Mouse (Mus musculus) embryonic facial prominence, embryonic 11.5 days (tissue): ENCODE measurements at regions not wholly inside any gene's neighbourhood (a gene's known extent, or its start where the extent isn't known, plus 50 kb on each side); places are given as distances from the start of the nearest gene placed in this dataset.

Source experiments
- ATAC-seq: fragments of 200-750 bp; cut with Nextera tagmentation; replicated peaks from 2 replicates; pipeline ENCODE4 v1.8.0; 2017; ENCODE audit warnings: low read depth; ENCODE audit not compliant: insufficient number of reproducible peaks, low FRiP score, low TSS enrichment
- DNase-seq: peaks from one replicate; pipeline ENCODE4 v3.0.0-alpha.2; 2015; ENCODE audit warnings: low spot score
- H3K27ac ChIP-seq: fragments of 300-500 bp; sonication (generic); replicated peaks from 2 replicates; pipeline ENCODE4 v1.5.1; 2014; ENCODE audit warnings: mild to moderate bottlenecking, low read depth, low read length, control low read depth
- H3K27me3 ChIP-seq: fragments of 300-500 bp; sonication (generic); 2 replicates; pipeline ENCODE4 v1.6.1; 2014; ENCODE audit warnings: mild to moderate bottlenecking, low read length, moderate library complexity, mixed read lengths; ENCODE audit not compliant: control insufficient read depth, insufficient read depth
- H3K36me3 ChIP-seq: fragments of 300-500 bp; sonication (generic); replicated peaks from 2 replicates; pipeline ENCODE4 v1.6.1; 2014; ENCODE audit warnings: low read depth, mild to moderate bottlenecking, low read length, moderate library complexity, mixed read lengths; ENCODE audit not compliant: control insufficient read depth, insufficient read depth
- H3K4me1 ChIP-seq: fragments of 300-500 bp; sonication (generic); 2 replicates; pipeline ENCODE4 v1.6.1; 2014; ENCODE audit warnings: low read length, mixed read lengths; ENCODE audit not compliant: control insufficient read depth, insufficient read depth
- H3K4me2 ChIP-seq: fragments of 300-500 bp; sonication (generic); 2 replicates; pipeline ENCODE4 v1.6.1; 2014; ENCODE audit warnings: low read depth, mild to moderate bottlenecking, control low read depth, low read length, moderate library complexity
- H3K4me3 ChIP-seq: fragments of 300-500 bp; sonication (generic); 2 replicates; pipeline ENCODE4 v1.5.1; 2014; ENCODE audit warnings: low read depth, low read length, control low read depth
- H3K9ac ChIP-seq: fragments of 300-500 bp; sonication (generic); replicated peaks from 2 replicates; pipeline ENCODE4 v1.6.1; 2014; ENCODE audit warnings: mild to moderate bottlenecking, control low read depth, low read length
- H3K9me3 ChIP-seq: fragments of 300-500 bp; sonication (generic); replicated peaks from 2 replicates; pipeline ENCODE4 v1.6.1; 2016; ENCODE audit warnings: mild to moderate bottlenecking, low read length, inconsistent platforms, mixed read lengths; ENCODE audit not compliant: control insufficient read depth
- WGBS: fragments of 180-500 bp; shearing (Covaris S2); extraction: QIAGEN DNeasy Blood & Tissue Kit; methylation state at CpG from one replicate; pipeline ENCODE4 v1.1.7; 2014; 5-methylcytosine and 5-hydroxymethylcytosine counted together

- no peaks in the 10 kb centered on the region for H3K9me3 ChIP-seq
- H3K4me1 ChIP-seq, result no peaks in the 10 kb centered on the region
- no peak overlapping the region for H3K4me2 ChIP-seq
- no peak for ATAC-seq
- H3K27me3 ChIP-seq, result no peaks in the 10 kb centered on the region
- H3K27ac ChIP-seq, result no peak overlapping the region
- H3K36me3 ChIP-seq, result no peaks in the 10 kb centered on the region
- WGBS, result 72% methylated on average over 5 of the region's 5 CpGs
- DNase-seq, result no peak
- H3K9ac ChIP-seq, result no peak overlapping the region
- H3K4me3 ChIP-seq, result no peak overlapping the region
Observed at GRCm38 (mm10) chr12:32480268-32480667, 101.8 kb downstream of the Ccdc71l start.

GRCm38 (mm10) chr12:32481051-32481450 lies 102.5 kb downstream of the Ccdc71l start:
- no peaks in the 10 kb centered on the region for H3K9me3 ChIP-seq
- ATAC-seq (no peak), DNase-seq (no peak)
- H3K27me3 ChIP-seq, result no peaks in the 10 kb centered on the region
- no peak overlapping the region for H3K27ac ChIP-seq
- no peaks in the 10 kb centered on the region for H3K36me3 ChIP-seq
- H3K4me3 ChIP-seq, result no peak overlapping the region
- H3K4me2 ChIP-seq, result no peak overlapping the region
- WGBS, result 91% methylated on average over 5 of the region's 5 CpGs
- no peaks in the 10 kb centered on the region for H3K4me1 ChIP-seq
- no peak overlapping the region for H3K9ac ChIP-seq

GRCm38 (mm10) chr12:32482343-32482742 lies 103.8 kb downstream of the Ccdc71l start:
- no peak for DNase-seq
- Histone ChIP-seq H3K36me3 (no peaks in the 10 kb centered on the region), H3K4me2 (no peak overlapping the region), H3K4me3 (no peak overlapping the region), H3K9me3 (no peaks in the 10 kb centered on the region), H3K27ac (no peak overlapping the region), H3K27me3 (no peaks in the 10 kb centered on the region), H3K9ac (no peak overlapping the region), H3K4me1 (no peaks in the 10 kb centered on the region)
- ATAC-seq, result no peak
- WGBS, result 81% methylated on average over 1 of the region's 1 CpGs

- H3K4me2 ChIP-seq, result no peak overlapping the region
- no peak overlapping the region for H3K9ac ChIP-seq
- H3K27me3 ChIP-seq, result no peaks in the 10 kb centered on the region
- DNase-seq (no peak), ATAC-seq (no peak)
- H3K9me3 ChIP-seq, result no peaks in the 10 kb centered on the region
- H3K36me3 ChIP-seq, result no peaks in the 10 kb centered on the region
- no peak overlapping the region for H3K4me3 ChIP-seq
- H3K4me1 ChIP-seq, result no peaks in the 10 kb centered on the region
- no peak overlapping the region for H3K27ac ChIP-seq
Observed at GRCm38 (mm10) chr12:32482777-32483176, 104.3 kb downstream of the Ccdc71l start.

GRCm38 (mm10) chr12:32486246-32486645 lies 107.7 kb downstream of the Ccdc71l start:
- H3K27ac ChIP-seq, result no peak overlapping the region
- DNase-seq, result no peak
- H3K36me3 ChIP-seq, result no peaks in the 10 kb centered on the region
- WGBS, result 65% methylated on average over 4 of the region's 4 CpGs
- H3K4me2 ChIP-seq, result no peak overlapping the region
- no peak overlapping the region for H3K4me3 ChIP-seq
- H3K4me1 ChIP-seq, result no peaks in the 10 kb centered on the region
- H3K9ac ChIP-seq, result no peak overlapping the region
- ATAC-seq, result no peak
- no peaks in the 10 kb centered on the region for H3K27me3 ChIP-seq
- H3K9me3 ChIP-seq, result no peaks in the 10 kb centered on the region

- Histone ChIP-seq H3K4me1 (no peaks in the 10 kb centered on the region), H3K27me3 (no peaks in the 10 kb centered on the region), H3K9me3 (no peaks in the 10 kb centered on the region), H3K9ac (no peak overlapping the region), H3K4me2 (no peak overlapping the region), H3K27ac (no peak overlapping the region), H3K4me3 (no peak overlapping the region), H3K36me3 (no peaks in the 10 kb centered on the region)
- WGBS, result 31% methylated on average over 2 of the region's 2 CpGs
- no peak for DNase-seq
- no peak for ATAC-seq
Observed at GRCm38 (mm10) chr12:32486729-32487128, 108.2 kb downstream of the Ccdc71l start.

GRCm38 (mm10) chr12:32487883-32488577 lies 109.5 kb downstream of the Ccdc71l start:
- Histone ChIP-seq H3K27ac (no peak overlapping the region), H3K9ac (no peak overlapping the region), H3K27me3 (no peaks in the 10 kb centered on the region), H3K4me1 (no peaks in the 10 kb centered on the region), H3K9me3 (no peaks in the 10 kb centered on the region), H3K4me2 (no peak overlapping the region), H3K36me3 (no peaks in the 10 kb centered on the region), H3K4me3 (no peak overlapping the region)
- ATAC-seq (no peak), DNase-seq (no peak)
- 60% methylated on average over 3 of the region's 3 CpGs for WGBS

GRCm38 (mm10) chr12:32488578-32488892 lies 110.0 kb downstream of the Ccdc71l start:
- no peak overlapping the region for H3K4me3 ChIP-seq
- no peaks in the 10 kb centered on the region for H3K36me3 ChIP-seq
- H3K9me3 ChIP-seq, result no peaks in the 10 kb centered on the region
- 35% methylated on average over 1 of the region's 1 CpGs for WGBS
- H3K4me2 ChIP-seq, result no peak overlapping the region
- no peak for DNase-seq
- H3K9ac ChIP-seq, result no peak overlapping the region
- no peaks in the 10 kb centered on the region for H3K27me3 ChIP-seq
- H3K4me1 ChIP-seq, result no peaks in the 10 kb centered on the region
- H3K27ac ChIP-seq, result no peak overlapping the region
- ATAC-seq, result no peak
